Mouse (Mus musculus): ENCODE data around the gene 4930486L24Rik.
"Not testable (repeated sequence)": the region's sequence is repeated elsewhere in the genome, so short reads cannot be mapped to it uniquely, and the experiment has no call there.

4930486L24Rik gene

GRCm38 (mm10) chr13:60864281-60864680 lies at the start of gene 4930486L24Rik:
Gene 4930486L24Rik (minus strand): TSS chr13:60864475.
- in situ Hi-C loops (cut with MboI, MseI) = no loop called here

GRCm38 (mm10) chr13:60904780-60905179 lies 40.5 kb upstream of the 4930486L24Rik start, which contains the start of gene Tpbpb:
Gene Tpbpb (minus strand): TSS chr13:60904880.
- in situ Hi-C loops (cut with MboI, MseI) = not testable (repeated sequence)

- in situ Hi-C loops (cut with MboI, MseI) = loop anchor here (5.0 to 10.0 kb wide), 2 partner anchors 45 to 1717 kb away; no protein-coding TSS in a partner anchor
These were observed 33.1 kb upstream of the 4930486L24Rik start, which contains the start of gene Ctla2b for GRCm38 (mm10) chr13:60897328-60897727. Gene Ctla2b (minus strand): TSS chr13:60897447.

- in situ Hi-C loops (cut with MboI, MseI) = loop anchor here (5.0 to 10.0 kb wide), 2 partner anchors 44 to 1718 kb away; no protein-coding TSS in a partner anchor
These were observed 32.5 kb upstream of the 4930486L24Rik start, which contains the start of gene Gm49392 for GRCm38 (mm10) chr13:60896794-60897193. Gene Gm49392 (minus strand): TSS chr13:60896894.

- in situ Hi-C loops (cut with MboI, MseI) = loop anchor here (5.0 to 10.0 kb wide), 2 partner anchors 43 to 1719 kb away; no protein-coding TSS in a partner anchor
These were observed 31.3 kb upstream of the 4930486L24Rik start for GRCm38 (mm10) chr13:60895406-60896160.

- in situ Hi-C loops (cut with MboI, MseI) = loop anchor here (5.0 to 10.0 kb wide), 2 partner anchors 50 to 1722 kb away; partner anchors contain the start of gene Tpbpa (in 1 of the 2)
These were observed 28.0 kb upstream of the 4930486L24Rik start for GRCm38 (mm10) chr13:60892301-60892700.

- in situ Hi-C loops (cut with MboI, MseI) = no loop called here
These were observed 15.8 kb downstream of the 4930486L24Rik start for GRCm38 (mm10) chr13:60848241-60849120.

- in situ Hi-C loops (cut with MboI, MseI) = no loop called here
These were observed 21.1 kb downstream of the 4930486L24Rik start for GRCm38 (mm10) chr13:60843153-60843552.

GRCm38 (mm10) chr13:60842703-60843102 lies 21.6 kb downstream of the 4930486L24Rik start:
- in situ Hi-C loops (cut with MboI, MseI) = no loop called here

- in situ Hi-C loops (cut with MboI, MseI) = no loop called here
These were observed 24.8 kb downstream of the 4930486L24Rik start for GRCm38 (mm10) chr13:60839353-60839902.

GRCm38 (mm10) chr13:60826052-60826451 lies 38.2 kb downstream of the 4930486L24Rik start:
- in situ Hi-C loops (cut with MboI, MseI) = loop anchor here (10.0 kb wide), 2 partner anchors 139 to 419 kb away; no protein-coding TSS in a partner anchor

- in situ Hi-C loops (cut with MboI, MseI) = loop anchor here (10.0 kb wide), 2 partner anchors 144 to 424 kb away; no protein-coding TSS in a partner anchor
These were observed 43.6 kb downstream of the 4930486L24Rik start for GRCm38 (mm10) chr13:60820486-60821175.

- in situ Hi-C loops (cut with MboI, MseI) = no loop called here
These were observed 44.8 kb downstream of the 4930486L24Rik start for GRCm38 (mm10) chr13:60819469-60819868.

- in situ Hi-C loops (cut with MboI, MseI) = no loop called here
These were observed 50.6 kb downstream of the 4930486L24Rik start for GRCm38 (mm10) chr13:60813722-60814121.

GRCm38 (mm10) chr13:60812768-60813167 lies 51.5 kb downstream of the 4930486L24Rik start:
- in situ Hi-C loops (cut with MboI, MseI) = no loop called here

- in situ Hi-C loops (cut with MboI, MseI) = loop anchor here in 1 of 2 experiments (5.0 kb wide), 1 partner anchor 62 kb away; no protein-coding TSS in a partner anchor
These were observed 54.6 kb downstream of the 4930486L24Rik start for GRCm38 (mm10) chr13:60809690-60810089.

- in situ Hi-C loops (cut with MboI, MseI) = no loop called here
These were observed 61.5 kb downstream of the 4930486L24Rik start, which contains the start of gene Ctsll3 for GRCm38 (mm10) chr13:60802749-60803148. Gene Ctsll3 (minus strand): TSS chr13:60802849.
